Mouse (Mus musculus): Measurements from ENCODE around the gene Ltb.

GRCm38 (mm10) chr17:35154616-35155015 lies 39.6 kb upstream of the Ltb start:
- TF ChIP-seq CTCF (IDR thresholded peaks at IDR 0.05; ENCODE audit: borderline replicate concordance, insufficient read depth, low read depth, low read length) (no peak), POLR2A (IDR thresholded peaks at IDR 0.05; ENCODE audit: borderline replicate concordance, insufficient read depth, low read length) (no peak)
